Mouse (Mus musculus): ENCODE results near the gene Dot1l.

Gene Dot1l

DNA sequence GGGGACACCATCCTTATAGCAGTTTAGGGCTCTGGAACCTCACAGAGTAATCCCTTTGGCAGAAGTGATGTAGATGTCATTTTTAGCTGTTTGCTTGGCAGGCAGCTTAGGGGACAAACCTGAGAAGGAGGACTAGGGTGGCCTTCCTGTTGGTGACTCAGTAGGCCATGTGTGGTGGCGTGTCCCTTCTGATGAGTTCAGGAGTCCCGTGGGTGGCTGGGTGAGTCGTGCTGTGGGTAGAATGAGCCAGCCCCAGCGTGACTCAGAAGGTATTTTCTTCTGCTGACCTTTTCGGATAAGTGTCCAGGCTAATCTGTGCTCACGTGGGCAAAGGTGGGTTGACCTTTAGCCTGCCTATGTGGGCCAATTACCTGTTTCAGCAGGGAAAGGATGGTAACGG lies 3.6 kb downstream of the Dot1l start:
- DNase-seq, result no peak

DNA sequence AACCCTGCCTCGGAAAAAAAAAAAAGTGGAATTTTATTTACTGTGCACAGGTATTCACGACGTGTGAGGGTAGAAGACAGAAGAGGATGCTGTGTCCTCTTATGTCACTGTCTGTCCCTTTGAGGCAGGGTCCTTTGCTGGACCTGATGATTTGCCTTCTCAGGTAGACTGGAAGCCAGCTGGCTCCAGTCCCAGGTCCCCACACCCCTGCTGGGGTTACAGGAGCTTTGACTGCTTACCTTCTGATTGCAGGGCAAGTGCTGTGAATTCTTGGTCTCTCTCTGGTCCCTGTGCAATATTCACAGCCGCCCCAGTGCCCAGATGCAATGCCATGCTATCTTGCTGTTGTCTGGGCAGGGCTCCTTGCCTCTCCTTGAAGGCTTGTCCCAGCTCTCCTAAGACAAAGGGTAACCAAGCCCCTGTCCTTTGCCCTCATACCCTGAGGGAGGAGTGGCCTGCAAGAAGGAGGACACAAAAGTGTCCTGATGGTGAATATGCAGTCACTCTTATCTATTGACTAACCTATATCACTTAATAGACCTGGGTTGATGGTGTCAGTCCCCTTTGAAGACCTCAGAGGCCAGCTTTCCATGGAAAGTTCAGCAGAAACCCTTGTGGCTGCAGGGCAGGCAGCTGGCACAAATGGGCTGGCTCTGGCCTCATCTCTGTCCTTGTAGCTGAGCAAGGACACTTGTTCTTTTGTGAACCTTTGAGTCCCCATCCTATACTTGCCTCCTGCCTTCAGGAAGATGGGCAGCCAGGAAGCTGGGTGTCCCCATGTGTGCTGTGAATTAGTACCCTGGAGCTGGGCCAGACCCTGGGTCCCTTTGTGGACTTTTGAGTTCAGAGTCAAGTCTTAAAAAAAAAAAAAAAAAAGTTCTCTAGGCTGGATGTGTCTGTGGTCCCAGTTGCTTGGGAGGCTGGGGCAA lies 5.9 kb downstream of the Dot1l start:
- DNase-seq, result peak; percentile 28

DNA sequence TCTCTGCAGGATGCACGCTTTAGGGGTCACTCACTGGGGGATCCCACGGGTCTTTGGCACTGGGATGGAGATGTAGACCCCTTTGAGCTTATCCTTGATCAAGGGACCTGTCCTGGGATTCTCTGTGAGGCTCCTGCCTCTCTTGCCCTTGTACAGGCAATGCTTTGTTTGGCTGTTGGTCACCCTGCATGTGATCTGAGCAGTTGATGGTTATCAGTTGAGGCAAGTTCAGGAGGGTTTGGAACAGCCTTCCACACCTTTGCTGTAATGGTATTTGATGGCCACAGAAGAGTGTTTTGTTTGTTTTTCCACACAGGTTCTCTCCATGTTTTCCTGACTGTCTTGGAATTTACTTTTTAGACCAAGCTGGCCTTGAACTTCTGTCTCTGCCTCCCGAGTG lies 6.8 kb downstream of the Dot1l start:
- DNase-seq, result no peak

DNA sequence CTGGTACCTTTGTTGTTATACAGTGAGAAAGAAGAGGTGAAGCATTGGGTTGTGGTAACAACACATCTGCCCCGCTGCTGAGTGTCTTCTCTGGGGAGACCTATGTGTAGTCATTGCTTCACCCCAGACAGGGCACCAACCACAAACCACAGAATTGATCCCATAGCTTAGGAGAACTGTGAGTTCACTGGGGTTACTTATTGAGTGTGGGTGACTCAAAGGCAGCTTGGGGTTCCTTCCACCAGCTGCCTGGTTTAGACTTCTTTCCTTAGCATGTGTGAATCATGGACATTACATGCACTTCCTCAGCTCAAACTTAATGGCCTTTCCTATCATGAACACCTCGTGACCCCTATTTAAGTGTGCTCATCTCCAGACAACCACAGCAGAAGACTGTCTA lies 8.5 kb downstream of the Dot1l start:
- no peak for DNase-seq

DNA sequence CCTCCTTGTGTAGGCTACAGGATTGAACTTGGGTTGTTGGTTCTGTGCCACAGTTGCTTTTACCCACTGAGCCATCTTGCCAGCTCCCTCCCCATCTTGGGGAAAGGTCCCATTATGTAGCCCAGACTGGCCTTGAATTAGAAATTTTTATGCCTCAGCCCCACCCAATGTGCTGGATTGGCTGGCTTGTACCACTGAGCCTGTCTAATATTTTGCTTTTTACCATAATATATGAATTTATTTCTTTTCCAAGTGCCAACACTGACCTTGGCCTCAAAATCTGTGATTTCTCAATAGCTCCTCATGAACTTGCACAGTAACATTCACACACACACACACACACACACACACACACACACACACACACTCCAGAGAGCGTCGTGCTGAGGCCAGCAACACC lies 10.7 kb downstream of the Dot1l start:
- DNase-seq, result no peak

DNA sequence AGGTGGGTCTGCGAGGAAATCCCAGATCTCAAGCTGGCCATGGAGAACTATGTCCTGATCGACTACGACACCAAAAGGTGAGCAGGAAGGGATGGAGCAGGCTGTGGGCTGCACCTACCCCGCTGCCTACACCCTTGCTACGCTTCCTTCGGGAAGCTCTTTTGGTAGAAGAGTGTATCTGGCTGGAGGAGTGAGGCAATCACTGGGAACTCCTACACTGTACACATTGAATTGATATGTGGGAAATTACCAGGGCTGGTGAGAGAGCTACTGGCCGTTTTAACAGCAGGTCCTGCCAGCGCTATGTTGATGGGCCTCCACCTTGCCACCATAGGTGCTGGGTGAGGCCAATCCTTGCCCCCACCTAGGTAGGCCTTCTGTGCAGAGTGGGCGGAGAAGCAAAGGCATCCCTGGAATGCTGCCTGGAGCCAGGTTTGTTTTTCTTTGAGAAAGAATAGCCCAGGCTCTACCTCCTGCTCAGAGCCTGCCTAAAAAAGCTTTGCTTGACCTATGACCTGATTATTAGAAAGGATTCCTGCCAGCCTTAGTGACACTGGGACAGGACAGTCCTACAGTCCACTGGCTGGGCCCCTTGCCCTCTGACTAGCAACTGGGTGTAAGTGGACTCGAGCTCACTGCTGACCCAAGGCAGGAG lies 11.3 kb downstream of the Dot1l start:
- peak; percentile 66 for DNase-seq

DNA sequence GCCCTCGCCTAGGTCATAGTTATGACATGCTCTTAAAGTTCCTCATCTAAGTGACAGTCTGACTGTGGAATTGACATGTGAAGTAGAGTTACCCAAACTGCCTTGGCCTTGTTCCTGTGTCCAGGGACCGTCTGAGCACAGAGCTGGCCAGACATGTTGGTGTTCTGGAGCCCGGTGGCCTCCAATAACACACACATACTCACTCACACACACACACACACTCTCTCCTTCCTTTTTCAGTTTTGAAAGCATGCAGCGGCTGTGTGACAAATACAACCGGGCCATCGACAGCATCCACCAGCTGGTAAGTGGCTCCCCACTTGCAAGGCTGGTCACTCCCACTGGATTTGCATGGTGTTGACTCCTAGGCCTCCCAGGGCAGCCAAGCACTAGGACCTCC lies 13.4 kb downstream of the Dot1l start:
- DNase-seq, result no peak

DNA sequence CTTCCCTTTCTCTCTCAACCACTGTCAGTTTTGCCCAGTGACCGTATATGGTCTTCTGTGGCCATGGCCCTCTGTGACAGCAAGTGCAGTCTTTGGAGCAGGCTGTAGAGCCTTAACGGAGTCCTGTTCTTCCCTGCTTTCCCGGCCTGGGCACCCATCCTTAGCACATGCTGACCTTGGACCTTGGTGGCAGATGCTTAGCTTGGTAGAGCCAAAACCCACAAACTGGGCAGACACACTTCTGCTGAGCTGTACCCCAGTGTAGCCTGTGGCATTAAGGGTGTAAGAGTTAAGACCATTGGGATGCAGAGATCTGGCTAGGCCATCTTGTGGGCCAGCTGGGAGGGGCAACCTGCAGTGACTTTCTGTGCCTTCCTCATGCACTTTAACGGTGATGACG lies 18.8 kb downstream of the Dot1l start:
- no peak for DNase-seq

DNA sequence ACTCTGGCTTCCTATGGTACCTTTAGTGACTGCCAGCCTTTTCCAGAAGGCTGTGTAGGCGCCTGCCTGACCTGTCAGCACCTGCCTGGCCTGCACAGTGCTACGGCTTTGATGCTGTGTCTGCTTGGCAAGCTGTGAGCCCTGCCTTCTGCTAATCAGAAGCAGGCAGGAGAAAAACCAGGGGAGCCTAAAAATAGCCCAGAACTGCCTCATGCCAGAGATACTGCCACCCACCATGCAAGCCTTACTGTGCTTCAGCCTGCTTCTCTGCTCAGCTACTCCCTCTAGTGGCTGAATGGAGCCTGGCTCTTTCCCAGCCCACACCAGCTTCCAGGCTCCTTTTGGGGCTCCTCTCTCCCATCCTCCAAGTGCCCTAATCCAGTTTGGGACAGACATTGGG lies 19.5 kb downstream of the Dot1l start:
- peak; percentile 74 for DNase-seq

DNA sequence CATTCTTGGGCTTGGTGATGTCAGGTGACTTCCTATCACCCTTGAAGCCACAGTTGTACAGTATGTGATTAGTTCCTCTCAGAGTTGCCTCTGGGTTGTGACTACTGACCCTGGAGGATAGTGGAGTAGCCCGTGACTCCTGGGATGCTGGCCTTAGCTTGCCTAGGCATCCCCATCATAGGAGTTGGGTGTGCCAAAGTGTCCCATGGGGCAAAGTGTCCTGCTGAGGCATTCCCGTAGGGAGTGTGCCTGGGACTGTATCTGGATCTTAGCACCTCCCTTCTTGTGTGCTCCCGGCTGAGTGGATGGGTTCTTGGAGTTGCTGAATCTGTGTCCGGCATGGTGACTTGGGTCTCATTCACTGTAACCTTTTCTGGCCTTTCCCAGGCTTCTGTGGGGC lies 20.0 kb downstream of the Dot1l start:
- no peak for DNase-seq

DNA sequence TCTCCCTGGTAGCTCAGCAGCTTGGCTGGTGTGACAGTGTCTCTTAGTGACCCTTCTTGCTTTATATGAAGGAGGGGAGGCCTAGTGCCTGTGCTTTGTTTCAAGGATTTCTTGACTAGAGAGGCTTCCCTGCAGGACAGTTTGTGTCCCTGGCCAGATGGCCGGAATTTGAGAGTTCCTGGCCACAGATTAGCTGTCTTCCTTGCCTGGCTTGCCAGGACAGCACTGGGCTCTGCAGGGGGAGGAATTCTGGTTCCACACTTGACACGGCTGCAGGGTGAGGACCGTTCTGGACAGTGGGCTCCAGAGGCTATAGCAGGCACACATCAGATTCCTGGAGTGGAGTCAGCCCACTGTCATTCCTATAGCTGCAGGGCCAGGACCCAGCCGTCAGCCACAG lies 20.7 kb downstream of the Dot1l start:
- DNase-seq, result no peak

DNA sequence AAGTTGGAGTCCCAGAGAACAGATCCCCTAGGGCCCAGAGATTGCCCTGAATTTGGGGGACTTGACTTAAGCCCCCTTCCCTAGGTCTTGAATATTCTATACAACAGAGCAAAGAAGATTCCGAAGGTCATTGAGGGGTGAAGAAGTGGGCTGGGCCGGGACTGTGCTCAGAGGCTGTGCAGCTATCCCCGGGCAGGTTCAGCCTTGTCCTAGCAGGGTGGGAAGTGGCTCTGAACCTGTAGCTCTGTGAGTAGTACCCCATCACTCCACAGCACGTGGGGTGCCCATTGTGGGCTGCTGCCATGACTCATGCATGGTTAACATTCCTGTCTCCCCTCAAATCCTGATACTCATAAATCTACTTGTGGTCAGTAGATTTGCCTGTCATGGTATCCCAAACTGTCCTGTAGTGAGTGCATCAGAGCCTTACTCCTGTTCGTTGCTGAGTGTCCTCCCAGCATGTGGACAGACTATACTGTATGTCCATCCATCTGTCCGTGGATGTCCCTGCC lies 21.4 kb downstream of the Dot1l start:
- DNase-seq, result no peak

DNA sequence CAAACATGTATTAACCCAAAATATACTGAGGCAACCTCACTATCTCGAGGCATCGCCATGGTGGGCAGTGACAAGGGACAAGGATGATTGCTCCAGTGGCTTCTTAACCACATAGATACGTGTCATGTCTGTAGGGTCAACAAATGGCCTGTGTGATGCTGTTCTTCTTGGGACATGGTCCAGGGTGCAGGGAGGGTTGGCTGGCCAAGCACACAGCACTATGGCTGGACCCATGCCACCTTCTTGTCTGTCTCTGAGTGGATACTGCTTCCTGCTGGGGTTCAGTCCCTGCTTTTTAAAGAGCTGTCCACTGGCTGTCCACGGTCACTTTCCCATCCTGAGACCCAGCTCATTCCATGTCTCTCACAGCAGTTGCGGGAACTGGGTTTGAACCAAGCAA lies 22.1 kb downstream of the Dot1l start:
- DNase-seq, result no peak

DNA sequence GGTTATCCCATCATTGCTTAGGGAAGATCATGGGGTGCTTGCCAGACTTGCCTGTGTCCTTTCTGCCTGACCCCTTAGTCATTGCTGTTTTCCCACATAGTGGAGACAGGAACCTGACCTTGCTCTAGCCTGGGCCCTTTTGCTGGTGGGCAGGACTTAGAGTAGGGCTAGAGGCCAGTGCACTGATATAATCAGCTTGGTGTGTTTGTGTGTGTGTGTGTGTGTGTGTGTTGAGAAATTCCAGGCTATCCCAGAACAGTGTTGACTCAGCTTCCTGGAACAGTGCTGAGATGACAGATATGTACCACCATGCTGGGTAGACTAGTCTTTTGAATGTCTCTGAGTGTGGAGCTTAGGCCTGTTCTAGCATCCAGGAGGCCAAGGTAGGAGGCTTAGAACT lies 24.6 kb downstream of the Dot1l start:
- no peak for DNase-seq

DNA sequence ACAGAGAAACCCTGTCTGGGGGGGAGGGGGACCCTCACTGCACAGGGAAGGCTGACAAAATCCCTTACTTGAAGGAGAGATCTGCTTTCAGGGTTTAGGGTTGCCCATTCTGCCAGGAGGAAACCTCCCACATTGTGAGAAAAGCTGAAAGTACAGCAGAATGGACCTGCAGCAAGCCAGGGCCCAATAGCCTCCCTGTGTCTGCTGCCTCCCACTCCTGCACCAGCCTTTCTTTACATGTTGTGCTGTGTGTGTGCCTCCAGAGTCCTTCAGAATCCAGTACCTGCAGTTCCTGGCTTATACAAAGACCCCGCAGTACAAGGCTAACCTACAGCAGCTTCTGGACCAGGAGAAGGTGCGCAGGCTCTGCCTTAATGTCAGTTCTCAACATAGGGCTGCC lies 29.3 kb downstream of the Dot1l start:
- no peak for DNase-seq

DNA sequence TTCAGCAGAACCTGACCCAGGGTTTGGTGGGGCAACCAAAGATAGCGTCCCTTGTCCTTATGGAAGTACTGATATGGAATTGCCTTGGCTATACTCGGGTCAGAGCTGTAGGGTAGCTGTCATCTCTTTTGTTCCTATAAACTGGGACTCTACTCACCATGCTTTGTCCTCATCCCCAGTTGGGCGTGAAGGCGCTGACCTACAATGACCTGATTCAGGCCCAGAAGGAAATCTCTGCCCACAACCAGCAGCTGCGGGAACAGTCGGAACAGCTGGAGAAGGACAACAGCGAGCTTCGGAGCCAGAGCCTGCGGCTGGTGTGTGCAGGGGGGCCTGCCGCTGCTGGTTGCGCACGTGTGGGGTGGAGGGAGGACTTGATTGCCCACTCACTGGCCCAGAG lies 29.9 kb downstream of the Dot1l start:
- DNase-seq, result no peak

DNA sequence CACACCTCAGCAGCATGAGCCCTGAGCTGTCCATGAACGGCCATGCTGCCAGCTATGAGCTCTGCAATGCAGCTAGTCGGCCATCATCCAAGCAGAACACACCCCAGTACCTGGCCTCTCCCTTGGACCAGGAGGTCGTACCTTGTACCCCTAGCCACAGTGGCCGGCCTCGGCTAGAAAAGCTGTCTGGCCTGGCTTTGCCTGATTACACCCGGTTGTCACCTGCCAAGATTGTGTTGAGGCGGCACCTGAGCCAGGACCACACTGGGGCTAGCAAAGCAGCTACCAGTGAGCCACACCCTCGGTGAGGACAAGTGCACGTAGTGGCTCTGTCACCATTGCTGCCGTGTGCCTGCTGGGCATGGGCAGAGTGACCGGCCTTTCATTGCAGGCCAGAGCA lies 31.0 kb downstream of the Dot1l start:
- DNase-seq, result no peak

DNA sequence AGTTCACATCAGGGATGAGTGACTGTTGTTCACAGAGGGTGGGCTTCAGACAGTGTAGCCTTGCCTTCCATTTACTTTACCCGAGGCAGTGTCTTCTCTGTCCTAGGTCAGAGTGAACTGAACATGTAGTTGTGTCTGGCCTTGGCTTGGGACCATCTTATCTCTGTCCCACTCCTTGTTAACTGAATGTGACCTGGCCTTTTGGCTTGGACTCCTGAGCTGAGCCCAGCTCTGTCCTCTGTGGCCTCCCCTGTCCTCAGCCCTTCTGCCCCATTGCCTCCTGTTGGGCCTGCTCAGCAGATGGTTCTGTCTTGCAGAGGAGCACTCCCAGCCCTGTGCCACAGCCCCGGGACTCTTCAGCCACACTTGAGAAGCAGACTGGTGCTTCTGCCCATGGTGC lies 32.5 kb downstream of the Dot1l start:
- no peak for DNase-seq

DNA sequence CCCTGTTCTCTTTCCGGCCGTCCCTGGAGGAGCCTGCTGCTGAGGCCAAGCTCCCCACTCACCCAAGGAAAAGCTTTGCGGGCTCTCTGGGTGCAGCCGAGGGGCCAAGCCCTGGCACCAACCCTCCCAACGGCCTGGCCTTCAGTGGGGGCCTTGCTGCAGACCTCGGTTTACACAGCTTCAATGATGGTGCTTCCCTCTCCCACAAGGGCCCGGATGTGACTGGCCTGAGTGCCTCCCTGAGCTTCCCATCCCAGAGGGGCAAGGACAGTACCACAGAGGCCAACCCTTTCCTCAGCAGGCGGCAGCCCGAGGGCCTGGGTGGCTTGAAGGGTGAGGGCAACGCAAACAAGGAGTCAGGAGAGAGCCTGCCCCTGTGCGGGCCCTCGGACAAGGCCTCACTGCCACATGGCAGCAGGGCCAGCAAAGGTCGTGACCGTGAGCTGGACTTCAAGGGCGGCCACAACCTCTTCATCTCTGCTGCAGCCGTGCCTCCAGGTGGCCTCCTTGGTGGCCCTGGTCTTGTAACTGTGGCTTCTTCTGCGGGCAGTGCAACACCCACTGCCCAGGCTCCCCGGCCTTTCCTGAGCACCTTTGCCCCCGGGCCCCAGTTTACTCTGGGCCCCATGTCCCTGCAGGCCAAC lies 35.9 kb downstream of the Dot1l start:
- no peak for DNase-seq

DNA sequence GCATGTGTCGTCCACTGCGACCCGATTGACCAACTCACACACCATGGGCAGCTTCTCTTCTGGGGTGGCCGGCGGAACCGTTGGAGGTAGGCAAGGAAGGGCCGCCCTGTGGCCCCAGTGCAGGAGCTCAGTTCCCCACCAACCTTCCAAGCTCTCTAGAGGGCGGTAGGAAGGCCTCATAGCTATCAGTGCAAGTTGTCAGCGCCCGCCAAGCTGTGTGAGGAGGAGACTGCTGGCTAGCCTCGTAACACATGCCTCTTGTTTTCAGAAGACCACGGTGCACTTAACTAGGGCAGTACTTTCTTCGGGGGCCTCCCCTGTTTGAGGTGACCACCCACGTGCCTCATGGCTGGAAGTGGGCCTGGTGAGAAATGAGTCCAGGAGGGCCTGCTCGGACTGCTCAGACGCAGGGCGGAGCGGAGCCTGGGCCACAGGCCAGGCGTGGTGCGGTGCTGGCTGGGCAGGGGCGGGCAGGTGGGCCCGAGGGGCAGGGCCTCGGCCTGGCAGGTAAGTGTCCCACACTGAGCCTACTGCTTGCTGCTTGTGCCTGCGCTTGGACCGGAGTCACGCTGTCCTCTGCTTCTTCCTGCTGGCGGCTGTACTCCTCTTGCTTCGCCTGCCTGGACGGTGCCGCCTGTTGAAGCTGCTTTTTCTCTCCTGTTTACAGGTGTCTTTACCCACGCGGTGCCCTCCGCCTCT lies 36.6 kb downstream of the Dot1l start:
- no peak for DNase-seq

DNA sequence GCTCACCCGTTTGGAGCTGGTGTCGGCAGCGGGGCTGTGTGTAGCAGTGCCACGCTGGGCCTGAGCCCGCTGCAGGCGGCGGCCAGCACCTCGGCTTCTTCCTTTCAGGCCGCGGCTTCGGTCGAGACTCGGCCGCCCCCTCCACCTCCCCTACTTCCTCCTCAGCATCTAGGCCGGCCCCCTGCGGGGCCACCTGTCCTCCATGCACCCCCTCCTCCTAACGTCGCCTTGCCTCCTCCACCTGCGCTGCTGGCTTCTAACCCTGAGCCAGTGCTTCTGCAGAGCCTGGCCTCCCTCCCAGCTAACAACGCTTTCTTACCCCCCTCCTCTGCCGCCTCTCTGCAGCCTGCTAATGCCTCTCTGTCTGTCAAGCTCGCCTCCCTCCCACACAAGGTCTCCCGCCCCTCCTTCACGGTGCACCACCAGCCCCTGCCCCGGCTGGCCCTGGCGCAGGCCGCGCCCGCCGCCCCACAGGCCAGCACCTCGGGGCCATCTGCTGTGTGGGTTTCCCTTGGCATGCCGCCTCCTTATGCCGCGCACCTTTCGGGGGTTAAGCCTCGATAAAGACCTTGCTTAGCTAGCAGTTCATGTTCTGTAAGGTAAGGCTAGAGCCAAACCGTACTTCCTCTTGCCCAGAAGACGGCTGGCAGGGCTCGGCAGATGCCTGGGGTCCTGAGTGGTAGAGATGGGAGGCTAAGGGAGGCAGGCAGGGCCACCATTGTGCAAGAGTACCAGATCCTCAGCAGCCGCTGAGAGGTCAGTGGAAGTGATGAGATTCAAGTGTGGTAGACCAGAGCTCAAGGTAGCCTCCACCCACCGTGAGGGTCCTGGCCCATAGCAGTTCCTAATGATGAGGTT lies 37.4 kb downstream of the Dot1l start:
- DNase-seq, result no peak
